Mouse (Mus musculus): ENCODE measurements at regions not wholly inside any gene's neighbourhood (a gene's known extent, or its start where the extent isn't known, plus 50 kb on each side); places are given as distances from the start of the nearest gene placed in this dataset.

DNA sequence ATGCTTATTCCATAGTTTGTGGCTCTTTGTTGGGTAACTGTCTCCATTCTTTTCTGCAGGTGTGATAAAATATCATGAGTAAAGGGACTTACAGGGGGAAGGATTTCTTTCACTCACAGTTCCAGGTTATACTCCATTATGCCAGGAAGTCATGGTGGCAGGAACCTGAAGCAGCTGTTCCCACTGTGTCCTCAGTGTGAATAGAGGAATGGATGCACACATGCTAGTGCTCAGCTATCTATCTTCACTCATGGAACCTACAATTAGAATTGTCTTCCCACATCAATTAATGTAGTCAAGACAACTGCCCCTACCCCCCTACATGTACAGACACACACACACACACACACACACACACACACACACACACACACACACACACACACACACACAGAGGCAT is 189.5 kb downstream of the Etaa1 start:
- no peak for TF ChIP-seq CTCF (IDR thresholded peaks at IDR 0.05; ENCODE audit: insufficient read depth, low read length)
- TF ChIP-seq POLR2A (IDR thresholded peaks at IDR 0.05; ENCODE audit: borderline replicate concordance, extremely low read depth, low read depth, low read length): no peak

Data from lung, adult 2 months (tissue).